In the genomic region with DNA sequence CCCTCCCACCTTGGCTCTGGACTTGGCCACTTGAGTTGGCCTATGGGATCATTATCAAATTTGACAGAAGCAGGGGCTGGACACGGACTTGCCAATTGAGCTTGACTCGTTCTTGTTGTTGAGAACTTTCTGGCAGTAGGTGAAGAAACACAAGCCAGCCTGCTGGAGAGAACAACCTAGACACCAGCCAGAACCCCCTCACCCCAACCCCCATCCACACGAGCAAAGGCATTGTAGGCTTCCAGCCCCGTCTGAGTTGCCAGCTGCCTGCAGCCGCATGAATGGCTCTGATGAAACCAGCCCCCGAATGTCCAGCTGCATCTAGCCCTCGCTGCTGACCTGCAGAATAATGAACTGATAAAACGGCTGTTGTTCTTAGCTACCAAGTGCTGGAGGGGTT, we compare ENCODE assay signal across 11 mouse cellular contexts.
DNase-seq lines count a peak whose midpoint lies in the region; ATAC-seq and TF ChIP-seq lines count a peak whose summit lies in the region.
"Had no signal": no experiment of that assay in that cellular context is flagged by ENCODE, and none has a peak within 500 bp of the region (broad histone marks: within the 10 kb centered on the region; RNA-seq: fewer than 3 reads in every experiment).

No protein-coding gene starts in this region.

- H3K4me2 ChIP-seq in liver, embryonic 11.5 days: peak overlapping the region; percentile 28; the same call in 1 of the 2 replicates
- no peak overlapping the region for H3K4me2 ChIP-seq in hindbrain, embryonic 11.5 days (replicated peaks; ENCODE audit: low read depth, low read length)
- no peak overlapping the region for H3K4me2 ChIP-seq in stomach, postnatal 0 days (replicated peaks; ENCODE audit: low read depth)
- H3K4me2 ChIP-seq: embryonic facial prominence, embryonic 12.5 days; neural tube, embryonic 12.5 days had no signal

- DNase-seq in liver, embryonic 11.5 days (ENCODE audit: low spot score): no peak
- no peak for DNase-seq in liver
- DNase-seq in gastrocnemius, adult 2 months: peak; percentile 57
- DNase-seq in hindbrain, embryonic 11.5 days (ENCODE audit: low spot score): peak; percentile 35
- peak; percentile 56 to 88 for DNase-seq in lung, postnatal 4 days
- DNase-seq in stomach, postnatal 0 days (ENCODE audit: low spot score): peak; percentile 17
- no peak for DNase-seq in spleen, postnatal 14 days (ENCODE audit: low spot score in 2 of 2)
- no peak for DNase-seq in cerebellum, adult 11-12 months

- ATAC-seq in liver, embryonic 11.5 days (replicated peaks; ENCODE audit: low FRiP score): 0 out of 2 replicates have a peak, but pooled peaks have one; percentile 36
- no peak for ATAC-seq in hindbrain, embryonic 11.5 days (ENCODE audit: low FRiP score)
- no peak for ATAC-seq in stomach, postnatal 0 days (ENCODE audit: low FRiP score, low TSS enrichment)

- intact Hi-C loops in gastrocnemius, adult 2 months (cut with DNase I): no loop called here

- TF ChIP-seq CTCF in gastrocnemius, adult 2 months (IDR thresholded peaks at IDR 0.05): no peak
- no peak for TF ChIP-seq CTCF in stomach, postnatal 0 days (IDR thresholded peaks at IDR 0.05; ENCODE audit: low read depth)

- no peaks in the 10 kb centered on the region for H3K27me3 ChIP-seq in liver, embryonic 11.5 days (replicated peaks; ENCODE audit: control insufficient read depth, insufficient read depth, low read length)
- H3K27me3 ChIP-seq in hindbrain, embryonic 11.5 days (ENCODE audit: control insufficient read depth, insufficient read depth, low read length): no peaks in the 10 kb centered on the region
- H3K27me3 ChIP-seq in stomach, postnatal 0 days (ENCODE audit: control insufficient read depth, insufficient read depth, low read length): no peaks in the 10 kb centered on the region
- H3K27me3 ChIP-seq: embryonic facial prominence, embryonic 12.5 days; neural tube, embryonic 12.5 days had no signal

- WGBS in liver, embryonic 11.5 days: 29% methylated on average over 8 of the region's 8 CpGs
- 37% methylated on average over 8 of the region's 8 CpGs for WGBS in hindbrain, embryonic 11.5 days
- WGBS in stomach, postnatal 0 days: 28% methylated on average over 8 of the region's 8 CpGs

- H3K9ac ChIP-seq in liver, embryonic 11.5 days (ENCODE audit: low read depth, low read length): no peak overlapping the region
- no peak overlapping the region for H3K9ac ChIP-seq in hindbrain, embryonic 11.5 days (ENCODE audit: low read depth, low read length)
- no peak overlapping the region for H3K9ac ChIP-seq in stomach, postnatal 0 days (ENCODE audit: low read length)
- H3K9ac ChIP-seq: embryonic facial prominence, embryonic 12.5 days; neural tube, embryonic 12.5 days had no signal

- H3K9me3 ChIP-seq in liver, embryonic 11.5 days (ENCODE audit: control insufficient read depth, low read length): no peaks in the 10 kb centered on the region
- H3K9me3 ChIP-seq in hindbrain, embryonic 11.5 days (ENCODE audit: control insufficient read depth, low read length): no peaks in the 10 kb centered on the region
- H3K9me3 ChIP-seq in stomach, postnatal 0 days (ENCODE audit: control insufficient read depth, low read length): no peaks in the 10 kb centered on the region
- H3K9me3 ChIP-seq: embryonic facial prominence, embryonic 12.5 days; neural tube, embryonic 12.5 days had no signal

- no peak overlapping the region for H3K4me3 ChIP-seq in liver, embryonic 11.5 days (ENCODE audit: low read depth, low read length)
- H3K4me3 ChIP-seq in gastrocnemius, adult 2 months: peak overlapping the region; percentile 37
- no peak overlapping the region for H3K4me3 ChIP-seq in hindbrain, embryonic 11.5 days (ENCODE audit: low read depth, low read length)
- no peak overlapping the region for H3K4me3 ChIP-seq in stomach, postnatal 0 days (ENCODE audit: low read depth, low read length)
- H3K4me3 ChIP-seq: embryonic facial prominence, embryonic 12.5 days; left cerebral cortex, adult 2 months; neural tube, embryonic 12.5 days had no signal

- no peak overlapping the region for H3K27ac ChIP-seq in liver, embryonic 11.5 days (ENCODE audit: low read depth, low read length)
- H3K27ac ChIP-seq in gastrocnemius, adult 2 months: no peak overlapping the region
- H3K27ac ChIP-seq in hindbrain, embryonic 11.5 days (ENCODE audit: low read depth, low read length): no peak overlapping the region
- no peak overlapping the region for H3K27ac ChIP-seq in stomach, postnatal 0 days (replicated peaks)
- H3K27ac ChIP-seq: embryonic facial prominence, embryonic 12.5 days; left cerebral cortex, adult 2 months; neural tube, embryonic 12.5 days had no signal

- peaks cover 6% of the 10 kb centered on the region; the same call in 1 of the 2 replicates for H3K4me1 ChIP-seq in liver, embryonic 11.5 days (replicated peaks; ENCODE audit: control insufficient read depth, insufficient read depth, low read length)
- H3K4me1 ChIP-seq in hindbrain, embryonic 11.5 days (replicated peaks; ENCODE audit: control insufficient read depth, insufficient read depth, low read length): no peaks in the 10 kb centered on the region
- no peaks in the 10 kb centered on the region; the same call in 1 of the 2 replicates for H3K4me1 ChIP-seq in stomach, postnatal 0 days (replicated peaks; ENCODE audit: control insufficient read depth, insufficient read depth)
- H3K4me1 ChIP-seq: neural tube, embryonic 12.5 days had no signal

- TF ChIP-seq EP300 in stomach, postnatal 0 days (optimal IDR thresholded peaks at IDR 0.05): no peak

- no peaks in the 10 kb centered on the region for H3K36me3 ChIP-seq in liver, embryonic 11.5 days (ENCODE audit: control insufficient read depth, insufficient read depth, low read length)
- H3K36me3 ChIP-seq in hindbrain, embryonic 11.5 days (ENCODE audit: control insufficient read depth, insufficient read depth, low read length): no peaks in the 10 kb centered on the region
- H3K36me3 ChIP-seq in stomach, postnatal 0 days (ENCODE audit: control insufficient read depth, insufficient read depth, low read length): no peaks in the 10 kb centered on the region
- H3K36me3 ChIP-seq: embryonic facial prominence, embryonic 12.5 days; neural tube, embryonic 12.5 days had no signal

Comparison
In these comparisons a context has a peak if more than half of its experiments do, and no peak if none do; other contexts are left out.
1. DNase-seq: peak in gastrocnemius, adult 2 months (single experiment), hindbrain, embryonic 11.5 days (single experiment), lung, postnatal 4 days (2 of 2) and stomach, postnatal 0 days (single experiment); none in liver, embryonic 11.5 days (single experiment), liver (single experiment), spleen, postnatal 14 days (0 of 2) and cerebellum, adult 11-12 months (single experiment).